In the genomic region with DNA sequence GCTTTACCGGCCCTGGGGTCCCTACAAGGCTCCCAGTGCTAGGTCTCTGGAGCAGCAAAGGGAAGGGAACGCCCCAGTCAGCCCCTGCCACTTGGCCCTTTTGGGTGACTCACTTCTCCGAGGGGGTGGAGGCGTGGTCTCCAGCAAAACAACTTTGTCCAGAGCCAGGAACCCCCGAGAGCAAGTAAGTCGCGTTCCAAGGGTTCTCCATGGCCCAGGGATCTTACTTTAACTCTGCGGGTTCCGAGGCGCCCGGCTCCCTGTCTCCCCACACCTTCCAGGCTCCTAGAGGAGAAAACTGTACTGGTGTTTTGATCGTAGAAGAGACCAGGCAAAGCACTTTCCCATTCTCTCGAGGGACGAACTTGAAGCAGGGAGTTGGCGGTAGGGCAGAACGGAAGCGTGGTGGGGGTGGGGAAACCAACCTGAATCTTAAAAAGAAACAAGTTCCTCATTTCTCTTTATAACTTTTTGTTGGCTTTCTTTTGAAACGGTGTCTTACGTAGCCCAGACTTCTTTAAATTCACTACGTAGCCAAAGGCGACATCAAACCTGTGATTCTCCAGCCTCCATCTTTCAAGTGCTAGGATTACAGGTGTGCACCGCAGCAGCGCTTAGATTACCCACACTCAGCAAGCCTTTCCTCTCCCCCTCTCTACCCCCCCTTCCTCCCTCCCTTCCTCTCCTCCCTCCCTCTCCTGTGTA, we compare ENCODE assay signal across 8 mouse cellular contexts. TPM values are rescaled to one million over a fixed set of nuclear protein-coding genes. Genes with fewer than 3 reads are reported as not detected.
DNase-seq lines count a peak whose midpoint lies in the region; ATAC-seq lines count a peak whose summit lies in the region.

A gene (plus strand): TSS at position 109 of the 705 bp plus-strand sequence.

- peak; percentile 84 for ATAC-seq in common myeloid progenitor, adult 5-6 weeks (replicated peaks; ENCODE audit: low read depth, poor library complexity, severe bottlenecking)

- DNase-seq in MEL-GATA-1-ER (ENCODE audit: extremely low read depth, low read depth): peak; percentile 75
- peak; percentile 66 to 68 for DNase-seq in heart, adult 9 months (ENCODE audit: low spot score in 2 of 2)
- peak; percentile 61 for DNase-seq in kidney, adult 9 months
- peak; percentile 83 for DNase-seq in lung, postnatal 10 days
- DNase-seq in spleen, adult 18-20 months: peak; percentile 63 to 69
- no peak for DNase-seq in layer of hippocampus, postnatal 36 days
- no peak for DNase-seq in layer of hippocampus, adult 9-10 months (ENCODE audit: low spot score)

RNA-seq across cellular contexts. Expression of the gene that starts here (rescaled TPM):
- total RNA-seq in common myeloid progenitor, adult 5-6 weeks (2017): 32.4 and 56.4 TPM in 2 replicates
- total RNA-seq in layer of hippocampus, postnatal 36 days (2021): 1 to 10 TPM; 2.3 to 2.9 TPM

Comparison
In these comparisons a context has a peak if more than half of its experiments do, and no peak if none do; other contexts are left out.
1. DNase-seq: peak in MEL-GATA-1-ER (single experiment), heart, adult 9 months (2 of 2), kidney, adult 9 months (single experiment), lung, postnatal 10 days (single experiment) and spleen, adult 18-20 months (2 of 2); none in layer of hippocampus, postnatal 36 days (0 of 2) and layer of hippocampus, adult 9-10 months (single experiment).